Mouse (Mus musculus) frontal cortex, postnatal 25 days (tissue): ENCODE results near the gene Klhl24.

Source experiments
- DNase-seq, 2 experiments: peaks; one replicate each; pipeline ENCODE4 v3.0.0; 2022; ENCODE audit warnings: low spot score in 2 of 2

Klhl24 gene

DNA sequence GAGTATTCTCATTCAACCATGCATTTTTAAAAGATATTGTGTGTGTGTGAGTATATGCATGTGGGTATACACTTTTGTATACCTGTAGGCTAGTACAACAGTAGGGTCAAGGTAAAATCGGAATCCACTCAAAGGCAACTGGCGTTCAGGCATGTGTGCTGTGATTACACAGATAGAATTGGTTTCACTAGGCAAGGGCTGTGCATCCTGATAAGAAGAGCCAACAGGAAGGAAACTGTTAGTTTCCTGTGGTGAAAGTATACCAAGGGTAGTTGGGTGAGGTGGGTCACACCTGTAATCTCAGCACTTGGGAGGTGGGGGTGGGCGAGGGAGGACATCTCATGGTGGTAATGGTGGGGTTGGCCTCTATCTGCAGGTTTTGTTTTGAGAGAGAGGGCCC lies 47.2 kb downstream of the Klhl24 start:
- DNase-seq: no peak

GRCm38 (mm10) chr16:20151991-20152390 lies 54.6 kb downstream of the Klhl24 start:
- no peak for DNase-seq

DNA sequence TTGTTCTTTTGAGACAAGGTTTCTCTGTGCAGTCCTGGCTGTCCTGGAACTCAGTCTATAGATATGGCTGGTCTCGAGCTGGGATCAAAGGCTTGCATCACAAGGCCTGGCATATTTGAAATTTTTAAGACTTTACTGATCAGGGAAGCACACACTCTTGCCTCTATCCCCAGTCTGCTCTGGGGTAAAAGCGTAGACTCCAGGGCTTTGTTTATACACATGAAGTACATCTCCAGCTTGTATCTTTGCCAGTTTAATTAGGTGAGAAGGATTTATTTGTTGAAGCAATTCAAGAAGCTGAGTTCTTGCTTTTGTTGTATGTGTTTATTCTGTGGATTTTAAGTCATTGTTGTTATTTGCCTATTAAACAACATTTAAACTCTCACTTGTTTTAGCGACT lies 56.4 kb downstream of the Klhl24 start:
- DNase-seq: no peak

- no peak for DNase-seq
Observed at GRCm38 (mm10) chr16:20160130-20160529, 62.8 kb downstream of the Klhl24 start.

DNA sequence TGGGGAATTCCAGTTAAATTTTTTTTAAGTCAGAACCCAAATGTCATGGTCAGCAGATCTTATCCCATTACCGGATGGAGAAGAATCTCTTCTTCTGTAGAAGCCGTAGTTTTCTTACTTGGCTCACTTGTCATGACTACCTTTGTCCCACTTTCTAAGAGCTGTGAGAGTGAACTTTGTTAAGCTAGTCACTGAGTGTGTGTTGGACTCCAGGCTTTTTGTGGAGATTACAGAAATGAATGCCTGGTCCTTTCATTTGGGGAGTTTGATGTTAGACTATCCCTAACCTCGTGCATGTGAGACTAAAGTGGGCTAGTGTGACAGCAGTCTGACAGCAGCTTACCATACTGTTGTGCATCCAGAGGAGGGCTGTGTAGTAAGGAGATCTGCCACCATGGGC lies 71.7 kb downstream of the Klhl24 start:
- DNase-seq: no peak

DNA sequence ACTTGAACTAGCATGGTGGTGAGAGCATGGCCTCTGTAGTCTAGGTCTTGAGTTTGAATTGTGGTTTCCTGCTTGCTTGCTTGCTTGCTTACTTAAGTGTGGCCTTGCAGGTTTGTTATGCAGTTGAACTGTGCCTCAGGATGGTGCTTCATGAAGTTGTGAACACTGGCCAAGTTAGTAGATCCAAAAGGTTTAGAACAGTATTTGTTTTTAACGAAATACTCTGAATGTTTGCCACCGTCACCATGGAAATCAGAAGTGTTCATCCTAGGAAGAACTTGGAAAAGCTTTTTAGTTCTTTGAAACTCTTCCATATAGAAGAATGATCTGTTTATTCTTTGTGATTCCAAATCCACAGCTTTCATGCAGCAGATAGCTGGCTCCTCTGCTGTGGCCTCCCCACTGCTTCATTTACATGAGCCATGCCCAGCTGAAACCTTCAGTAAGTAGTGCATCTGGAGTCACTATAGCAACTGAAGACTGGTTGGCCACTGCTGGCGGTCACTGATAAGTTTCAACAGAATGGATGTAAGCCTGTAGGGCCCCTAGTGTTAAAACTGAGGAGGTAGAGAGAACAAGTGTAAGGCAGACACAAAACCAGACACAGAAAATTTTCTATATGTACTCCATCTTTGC lies 72.2 kb downstream of the Klhl24 start:
- no peak for DNase-seq
